Comparison of ENCODE assay signal across 13 mouse cellular contexts in genomic region chr7:68382187-68382586, GRCm38 (mm10).
DNase-seq lines count a peak whose midpoint lies in the region; ATAC-seq and TF ChIP-seq lines count a peak whose summit lies in the region.
"Had no signal": no experiment of that assay in that cellular context is flagged by ENCODE, and none has a peak within 500 bp of the region (broad histone marks: within the 10 kb centered on the region; RNA-seq: fewer than 3 reads in every experiment).

No protein-coding gene starts in this region.

- H3K27me3 ChIP-seq in heart, embryonic 12.5 days (replicated peaks): peaks cover 18% of the 10 kb centered on the region
- H3K27me3 ChIP-seq in lung, embryonic 14.5 days (ENCODE audit: insufficient read depth, low read length): no peaks in the 10 kb centered on the region
- H3K27me3 ChIP-seq in hindbrain, postnatal 0 days (ENCODE audit: insufficient read depth, low read length): no peaks in the 10 kb centered on the region; the same call in 1 of the 2 replicates
- H3K27me3 ChIP-seq: embryonic facial prominence, embryonic 12.5 days; Patski had no signal

- H3K9ac ChIP-seq in heart, embryonic 12.5 days: no peak overlapping the region
- no peak overlapping the region for H3K9ac ChIP-seq in lung, embryonic 14.5 days
- H3K9ac ChIP-seq in hindbrain, postnatal 0 days (replicated peaks; ENCODE audit: low read length): no peak overlapping the region
- H3K9ac ChIP-seq: embryonic facial prominence, embryonic 12.5 days had no signal

- H3K4me1 ChIP-seq in heart, embryonic 12.5 days (replicated peaks): peaks cover 10% of the 10 kb centered on the region
- H3K4me1 ChIP-seq in lung, embryonic 14.5 days (ENCODE audit: insufficient read depth): peaks cover 7% of the 10 kb centered on the region; the same call in 1 of the 2 replicates
- no peaks in the 10 kb centered on the region for H3K4me1 ChIP-seq in lung, adult 2 months (ENCODE audit: control insufficient read depth, insufficient read depth, low read length)
- no peaks in the 10 kb centered on the region for H3K4me1 ChIP-seq in hindbrain, postnatal 0 days (ENCODE audit: insufficient read depth, low read length)
- H3K4me1 ChIP-seq: embryonic facial prominence, embryonic 12.5 days had no signal

- no peak for DNase-seq in heart, postnatal 4 days
- DNase-seq in lung, embryonic 14.5 days: peak; percentile 81
- DNase-seq in lung, adult 2 months: no peak
- DNase-seq in hindbrain, postnatal 0 days (ENCODE audit: low spot score): peak; percentile 17
- peak; percentile 65 for DNase-seq in retina, embryonic 14.5 days (ENCODE audit: low spot score)
- DNase-seq in cerebellum, postnatal 25 days: no peak
- DNase-seq in gastrocnemius, postnatal 10 days: no peak
- DNase-seq: adrenal gland, adult 2 months; heart, adult 11 months; kidney, postnatal 36 days had no signal

- H3K9me3 ChIP-seq in heart, embryonic 12.5 days (replicated peaks): no peaks in the 10 kb centered on the region
- no peaks in the 10 kb centered on the region for H3K9me3 ChIP-seq in lung, embryonic 14.5 days (ENCODE audit: low read depth, low read length)
- no peaks in the 10 kb centered on the region for H3K9me3 ChIP-seq in hindbrain, postnatal 0 days (ENCODE audit: low read length)
- H3K9me3 ChIP-seq: embryonic facial prominence, embryonic 12.5 days had no signal

- TF ChIP-seq CTCF in lung, embryonic 14.5 days (IDR thresholded peaks at IDR 0.05; ENCODE audit: low read depth): no peak
- no peak for TF ChIP-seq CTCF in lung, adult 2 months (IDR thresholded peaks at IDR 0.05; ENCODE audit: insufficient read depth, low read length)
- TF ChIP-seq CTCF in hindbrain, postnatal 0 days (IDR thresholded peaks at IDR 0.05; ENCODE audit: low read depth): no peak

- H3K27ac ChIP-seq in heart, embryonic 12.5 days (ENCODE audit: poor library complexity, severe bottlenecking): no peak overlapping the region
- no peak overlapping the region for H3K27ac ChIP-seq in lung, embryonic 14.5 days (ENCODE audit: low read depth)
- no peak overlapping the region for H3K27ac ChIP-seq in hindbrain, postnatal 0 days
- H3K27ac ChIP-seq: embryonic facial prominence, embryonic 12.5 days had no signal

- no peaks in the 10 kb centered on the region for H3K36me3 ChIP-seq in heart, embryonic 12.5 days
- H3K36me3 ChIP-seq in lung, embryonic 14.5 days (ENCODE audit: insufficient read depth): no peaks in the 10 kb centered on the region
- H3K36me3 ChIP-seq in hindbrain, postnatal 0 days (ENCODE audit: insufficient read depth, low read length): no peaks in the 10 kb centered on the region
- H3K36me3 ChIP-seq: embryonic facial prominence, embryonic 12.5 days had no signal

- peak overlapping the region; percentile 44 for H3K4me2 ChIP-seq in heart, embryonic 12.5 days
- peak overlapping the region; percentile 1; the same call in 1 of the 2 replicates for H3K4me2 ChIP-seq in lung, embryonic 14.5 days
- H3K4me2 ChIP-seq in hindbrain, postnatal 0 days (ENCODE audit: low read depth, low read length): no peak overlapping the region
- H3K4me2 ChIP-seq: embryonic facial prominence, embryonic 12.5 days had no signal

- no peak for TF ChIP-seq POLR2A in lung, adult 2 months (IDR thresholded peaks at IDR 0.05; ENCODE audit: borderline replicate concordance, extremely low read depth, low read depth, low read length)

- WGBS in heart, embryonic 12.5 days: 15% methylated on average over 9 of the region's 9 CpGs
- WGBS in lung, embryonic 14.5 days: 11% methylated on average over 9 of the region's 9 CpGs
- WGBS in lung, adult 2 months: 26% methylated on average over 9 of the region's 9 CpGs
- 22% methylated on average over 9 of the region's 9 CpGs for WGBS in hindbrain, postnatal 0 days

- peak overlapping the region; percentile 17; the same call in 1 of the 2 replicates for H3K4me3 ChIP-seq in heart, embryonic 12.5 days
- no peak overlapping the region for H3K4me3 ChIP-seq in lung, embryonic 14.5 days (ENCODE audit: low read depth, low read length)
- no peak overlapping the region for H3K4me3 ChIP-seq in lung, adult 2 months (replicated peaks; ENCODE audit: extremely low read depth, low read depth, low read length)
- no peak overlapping the region for H3K4me3 ChIP-seq in hindbrain, postnatal 0 days (ENCODE audit: low read length)
- H3K4me3 ChIP-seq: embryonic facial prominence, embryonic 12.5 days had no signal

- no peak for ATAC-seq in heart, embryonic 12.5 days (ENCODE audit: insufficient number of reproducible peaks, low FRiP score)
- peak; percentile 81; the same call in 1 of the 2 replicates for ATAC-seq in lung, embryonic 14.5 days (ENCODE audit: insufficient read depth)
- ATAC-seq in hindbrain, postnatal 0 days: no peak
- ATAC-seq: Patski had no signal

Comparison
In these comparisons a context has a peak if more than half of its experiments do, and no peak if none do; other contexts are left out.
1. DNase-seq: peak in lung, embryonic 14.5 days (single experiment), hindbrain, postnatal 0 days (single experiment) and retina, embryonic 14.5 days (single experiment); none in heart, postnatal 4 days (single experiment), lung, adult 2 months (single experiment), cerebellum, postnatal 25 days (0 of 2) and gastrocnemius, postnatal 10 days (single experiment).